ENCODE assay signal across 9 mouse cellular contexts in genomic region chr6:109150023-109150911, GRCm38 (mm10).
DNase-seq lines count a peak whose midpoint lies in the region; ATAC-seq and TF ChIP-seq lines count a peak whose summit lies in the region.
"Had no signal": no experiment of that assay in that cellular context is flagged by ENCODE, and none has a peak within 500 bp of the region (broad histone marks: within the 10 kb centered on the region; RNA-seq: fewer than 3 reads in every experiment).

No protein-coding gene starts in this region.

- no peaks in the 10 kb centered on the region for H3K36me3 ChIP-seq in forebrain, embryonic 10.5 days (replicated peaks)
- H3K36me3 ChIP-seq in hindbrain, embryonic 11.5 days (ENCODE audit: control insufficient read depth, insufficient read depth, low read length), result no peaks in the 10 kb centered on the region
- H3K36me3 ChIP-seq in lung, postnatal 0 days (ENCODE audit: insufficient read depth, low read length), result no peaks in the 10 kb centered on the region
- H3K36me3 ChIP-seq: liver, embryonic 15.5 days had no signal

- H3K9me3 ChIP-seq in forebrain, embryonic 10.5 days, result no peaks in the 10 kb centered on the region
- H3K9me3 ChIP-seq in hindbrain, embryonic 11.5 days (ENCODE audit: control insufficient read depth, low read length), result no peaks in the 10 kb centered on the region
- H3K9me3 ChIP-seq in lung, postnatal 0 days (ENCODE audit: low read length), result no peaks in the 10 kb centered on the region
- H3K9me3 ChIP-seq: liver, embryonic 15.5 days had no signal

- ATAC-seq in hindbrain, embryonic 11.5 days (ENCODE audit: low FRiP score), result peak; percentile 94
- no peak for ATAC-seq in lung, postnatal 0 days
- no peak for ATAC-seq in erythroblast, adult 5-6 weeks (replicated peaks; ENCODE audit: low FRiP score, poor library complexity, severe bottlenecking)

- no peak overlapping the region for H3K27ac ChIP-seq in forebrain, embryonic 10.5 days
- no peak overlapping the region for H3K27ac ChIP-seq in hindbrain, embryonic 11.5 days (ENCODE audit: low read depth, low read length)
- H3K27ac ChIP-seq in lung, postnatal 0 days (ENCODE audit: low read length), result no peak overlapping the region
- H3K27ac ChIP-seq: liver, embryonic 15.5 days had no signal

- no peak for TF ChIP-seq EP300 in lung, postnatal 0 days (IDR thresholded peaks at IDR 0.05)

- TF ChIP-seq CTCF in lung, postnatal 0 days (IDR thresholded peaks at IDR 0.05), result peak; percentile 90

- no peaks in the 10 kb centered on the region for H3K4me1 ChIP-seq in forebrain, embryonic 10.5 days
- H3K4me1 ChIP-seq in hindbrain, embryonic 11.5 days (replicated peaks; ENCODE audit: control insufficient read depth, insufficient read depth, low read length), result no peaks in the 10 kb centered on the region
- H3K4me1 ChIP-seq in lung, postnatal 0 days (ENCODE audit: insufficient read depth, low read depth, low read length), result no peaks in the 10 kb centered on the region
- H3K4me1 ChIP-seq: liver, embryonic 15.5 days had no signal

- H3K27me3 ChIP-seq in forebrain, embryonic 10.5 days (ENCODE audit: poor library complexity, severe bottlenecking), result no peaks in the 10 kb centered on the region
- no peaks in the 10 kb centered on the region for H3K27me3 ChIP-seq in hindbrain, embryonic 11.5 days (ENCODE audit: control insufficient read depth, insufficient read depth, low read length)
- H3K27me3 ChIP-seq in lung, postnatal 0 days (replicated peaks; ENCODE audit: insufficient read depth, low read length), result no peaks in the 10 kb centered on the region
- H3K27me3 ChIP-seq: liver, embryonic 15.5 days had no signal

- no peak overlapping the region for H3K4me3 ChIP-seq in forebrain, embryonic 10.5 days
- no peak overlapping the region for H3K4me3 ChIP-seq in hindbrain, embryonic 11.5 days (ENCODE audit: low read depth, low read length)
- H3K4me3 ChIP-seq in lung, postnatal 0 days (ENCODE audit: low read depth, low read length), result no peak overlapping the region
- H3K4me3 ChIP-seq: liver, embryonic 15.5 days had no signal

- 58% methylated on average over 22 of the region's 22 CpGs for WGBS in forebrain, embryonic 10.5 days
- 45% methylated on average over 20 of the region's 22 CpGs for WGBS in hindbrain, embryonic 11.5 days
- WGBS in lung, postnatal 0 days, result 61% methylated on average over 22 of the region's 22 CpGs

- H3K4me2 ChIP-seq in hindbrain, embryonic 11.5 days (replicated peaks; ENCODE audit: low read depth, low read length), result no peak overlapping the region
- H3K4me2 ChIP-seq in lung, postnatal 0 days (replicated peaks; ENCODE audit: low read depth, low read length), result no peak overlapping the region
- H3K4me2 ChIP-seq: liver, embryonic 15.5 days had no signal

- H3K9ac ChIP-seq in hindbrain, embryonic 11.5 days (ENCODE audit: low read depth, low read length), result no peak overlapping the region
- no peak overlapping the region for H3K9ac ChIP-seq in lung, postnatal 0 days (replicated peaks; ENCODE audit: low read depth)
- H3K9ac ChIP-seq: liver, embryonic 15.5 days had no signal

- DNase-seq in MN1 (ENCODE audit: low spot score), result peak; percentile 62
- peak; percentile 37 for DNase-seq in c-Kit-positive CD71-negative TER-119-negative erythroid progenitor cells, embryonic 14.5 days (ENCODE audit: low read depth)
- DNase-seq in forebrain, embryonic 10.5 days (ENCODE audit: extremely low spot score, low spot score), result peak; percentile 76
- peak; percentile 92 for DNase-seq in hindbrain, embryonic 11.5 days (ENCODE audit: low spot score)
- DNase-seq in layer of hippocampus, adult 8-10 months (ENCODE audit: low spot score in 2 of 2), result peak; percentile 83 to 88
- DNase-seq in lung, postnatal 0 days (ENCODE audit: low spot score), result peak; percentile 80
- DNase-seq in retina, postnatal 1 day, result peak; percentile 88

Comparison
In these comparisons a context has a peak if more than half of its experiments do, and no peak if none do; other contexts are left out.
1. DNase-seq: peak in every context shown above with its lines; median percentile 92 in hindbrain, embryonic 11.5 days; 88 in retina, postnatal 1 day; 86 in layer of hippocampus, adult 8-10 months; 80 in lung, postnatal 0 days; 76 in forebrain, embryonic 10.5 days; 62 in MN1; 37 in c-Kit-positive CD71-negative TER-119-negative erythroid progenitor cells, embryonic 14.5 days.